Mouse (Mus musculus): ENCODE results near the gene Bicdl2. TPM values are rescaled to one million over a fixed set of nuclear protein-coding genes. Genes with fewer than 3 reads are reported as not detected.

The Bicdl2 gene
- polyA plus RNA-seq, 1 experiment from 2014 or later, result 3.8 TPM

GRCm38 (mm10) chr17:23675127-23675526 is 14.8 kb downstream of the Bicdl2 start:
- ATAC-seq (ENCODE audit: insufficient number of reproducible peaks, insufficient read depth, low FRiP score, low TSS enrichment, low read depth), result no peak
- Histone ChIP-seq H3K27ac (0 out of 2 replicates have a peak overlapping the region, but pooled peaks have one; percentile 7), H3K27me3 (peaks cover 44% of the 10 kb centered on the region), H3K36me3 (peaks cover 7% of the 10 kb centered on the region), H3K4me3 (peak overlapping the region; percentile 68; the same call in 1 of the 2 replicates), H3K4me1 (peaks cover 40% of the 10 kb centered on the region), H3K4me2 (peak overlapping the region; percentile 97), H3K9me3 (no peaks in the 10 kb centered on the region), H3K9ac (0 out of 2 replicates have a peak overlapping the region, but pooled peaks have one; percentile 75)
- 35% methylated on average over 5 of the region's 5 CpGs for WGBS

GRCm38 (mm10) chr17:23675564-23676281 is 15.4 kb downstream of the Bicdl2 start:
- 13% methylated on average over 15 of the region's 15 CpGs for WGBS
- H3K9ac ChIP-seq, result peak overlapping the region; percentile 73; the same call in 1 of the 2 replicates
- ATAC-seq (ENCODE audit: insufficient number of reproducible peaks, insufficient read depth, low FRiP score, low TSS enrichment, low read depth), result no peak
- H3K4me1 ChIP-seq, result peaks cover 40% of the 10 kb centered on the region
- H3K4me3 ChIP-seq, result peak overlapping the region; percentile 58
- peak overlapping the region; percentile 97 for H3K4me2 ChIP-seq
- H3K36me3 ChIP-seq, result 0 out of 2 replicates have a peak, but pooled peaks cover under 1% of the 10 kb centered on the region
- peaks cover 50% of the 10 kb centered on the region for H3K27me3 ChIP-seq
- H3K9me3 ChIP-seq, result no peaks in the 10 kb centered on the region
- 0 out of 2 replicates have a peak overlapping the region, but pooled peaks have one; percentile 48 for H3K27ac ChIP-seq

- Histone ChIP-seq H3K9me3 (no peaks in the 10 kb centered on the region), H3K36me3 (no peaks in the 10 kb centered on the region), H3K27me3 (peaks cover 58% of the 10 kb centered on the region), H3K4me2 (peak overlapping the region; percentile 97), H3K4me1 (peaks cover 40% of the 10 kb centered on the region), H3K27ac (no peak overlapping the region), H3K4me3 (peak overlapping the region; percentile 58), H3K9ac (peak overlapping the region; percentile 73)
- ATAC-seq (ENCODE audit: insufficient number of reproducible peaks, insufficient read depth, low FRiP score, low TSS enrichment, low read depth), result no peak
- 2% methylated on average over 33 of the region's 37 CpGs for WGBS
These were observed 16.2 kb downstream of the Bicdl2 start for GRCm38 (mm10) chr17:23676473-23677031.

- peak within 1 kb of the TSS; percentile 97 for H3K4me2 ChIP-seq
- no peaks in the 10 kb centered on the region for H3K9me3 ChIP-seq
- peaks cover 40% of the 10 kb centered on the region for H3K4me1 ChIP-seq
- H3K27me3 ChIP-seq, result peaks cover 65% of the 10 kb centered on the region
- H3K4me3 ChIP-seq, result peak within 1 kb of the TSS; percentile 58
- WGBS, result under 1% methylated on average over 34 of the region's 34 CpGs
- H3K9ac ChIP-seq, result peak within 1 kb of the TSS; percentile 73
- no peak within 1 kb of the TSS; the same call in 1 of the 2 replicates for H3K27ac ChIP-seq
- H3K36me3 ChIP-seq, result no peaks in the 10 kb centered on the region
- ATAC-seq (ENCODE audit: insufficient number of reproducible peaks, insufficient read depth, low FRiP score, low TSS enrichment, low read depth), result peak; percentile 50
These were observed 17.0 kb downstream of the Bicdl2 start, which contains the start of gene Tnfrsf12a for GRCm38 (mm10) chr17:23677236-23677679. Gene Tnfrsf12a, minus strand, starts transcription at chr17:23677468.

GRCm38 (mm10) chr17:23679127-23679835 is 19.0 kb downstream of the Bicdl2 start, which contains the start of gene Cldn6:
Gene Cldn6, plus strand, starts transcription at chr17:23679249.
- 0 out of 2 replicates have a peak within 1 kb of the TSS, but pooled peaks have one; percentile 49 for H3K9ac ChIP-seq
- no peak for ATAC-seq (ENCODE audit: insufficient number of reproducible peaks, insufficient read depth, low FRiP score, low TSS enrichment, low read depth)
- 2% methylated on average over 38 of the region's 38 CpGs for WGBS
- H3K27me3 ChIP-seq, result peaks cover 85% of the 10 kb centered on the region
- peaks cover 47% of the 10 kb centered on the region for H3K4me1 ChIP-seq
- H3K36me3 ChIP-seq, result no peaks in the 10 kb centered on the region
- peak within 1 kb of the TSS; percentile 51 for H3K4me2 ChIP-seq
- peak within 1 kb of the TSS; percentile 31 for H3K4me3 ChIP-seq
- H3K27ac ChIP-seq, result peak within 1 kb of the TSS; percentile 5; the same call in 1 of the 2 replicates
- no peaks in the 10 kb centered on the region for H3K9me3 ChIP-seq

GRCm38 (mm10) chr17:23680336-23680735 is 20.0 kb downstream of the Bicdl2 start:
- Histone ChIP-seq H3K36me3 (no peaks in the 10 kb centered on the region), H3K9me3 (no peaks in the 10 kb centered on the region), H3K4me3 (peak overlapping the region; percentile 31), H3K4me1 (peaks cover 39% of the 10 kb centered on the region), H3K4me2 (peak overlapping the region; percentile 51), H3K9ac (0 out of 2 replicates have a peak overlapping the region, but pooled peaks have one; percentile 49), H3K27me3 (peaks cover 94% of the 10 kb centered on the region), H3K27ac (no peak overlapping the region)
- WGBS, result 65% methylated on average over 9 of the region's 9 CpGs
- ATAC-seq (ENCODE audit: insufficient number of reproducible peaks, insufficient read depth, low FRiP score, low TSS enrichment, low read depth), result no peak

- no peak for ATAC-seq (ENCODE audit: insufficient number of reproducible peaks, insufficient read depth, low FRiP score, low TSS enrichment, low read depth)
These were observed 20.8 kb downstream of the Bicdl2 start for GRCm38 (mm10) chr17:23681086-23681485.

GRCm38 (mm10) chr17:23682092-23682491 is 21.8 kb downstream of the Bicdl2 start:
- ATAC-seq (ENCODE audit: insufficient number of reproducible peaks, insufficient read depth, low FRiP score, low TSS enrichment, low read depth), result no peak
- H3K4me1 ChIP-seq, result peaks cover 24% of the 10 kb centered on the region
- 59% methylated on average over 4 of the region's 4 CpGs for WGBS
- peak overlapping the region; percentile 47 for H3K4me2 ChIP-seq
- H3K27ac ChIP-seq, result no peak overlapping the region
- no peaks in the 10 kb centered on the region for H3K9me3 ChIP-seq
- no peak overlapping the region for H3K9ac ChIP-seq
- H3K4me3 ChIP-seq, result peak overlapping the region; percentile 30; the same call in 1 of the 2 replicates
- H3K36me3 ChIP-seq, result no peaks in the 10 kb centered on the region
- peaks cover 78% of the 10 kb centered on the region for H3K27me3 ChIP-seq

More at GRCm38 (mm10) chr17:23681086-23681485, 20.8 kb downstream of the Bicdl2 start:
- Histone ChIP-seq H3K27me3 (peaks cover 87% of the 10 kb centered on the region), H3K27ac (no peak overlapping the region), H3K9ac (no peak overlapping the region), H3K4me2 (peak overlapping the region; percentile 51), H3K36me3 (no peaks in the 10 kb centered on the region), H3K9me3 (no peaks in the 10 kb centered on the region), H3K4me3 (peak overlapping the region; percentile 31; the same call in 1 of the 2 replicates), H3K4me1 (peaks cover 32% of the 10 kb centered on the region)
- 73% methylated on average over 10 of the region's 10 CpGs for WGBS

GRCm38 (mm10) chr17:23682530-23682929 is 22.2 kb downstream of the Bicdl2 start:
- Histone ChIP-seq H3K9me3 (no peaks in the 10 kb centered on the region), H3K4me1 (peaks cover 22% of the 10 kb centered on the region), H3K27ac (no peak overlapping the region), H3K27me3 (peaks cover 77% of the 10 kb centered on the region), H3K36me3 (no peaks in the 10 kb centered on the region), H3K9ac (peak overlapping the region; percentile 46; the same call in 1 of the 2 replicates), H3K4me3 (peak overlapping the region; percentile 30), H3K4me2 (peak overlapping the region; percentile 47)
- no peak for ATAC-seq (ENCODE audit: insufficient number of reproducible peaks, insufficient read depth, low FRiP score, low TSS enrichment, low read depth)
- WGBS, result 55% methylated on average over 3 of the region's 3 CpGs

- H3K27me3 ChIP-seq, result peaks cover 71% of the 10 kb centered on the region
- WGBS, result 13% methylated on average over 15 of the region's 15 CpGs
- H3K9ac ChIP-seq, result peak overlapping the region; percentile 46
- no peaks in the 10 kb centered on the region for H3K36me3 ChIP-seq
- peaks cover 19% of the 10 kb centered on the region for H3K4me1 ChIP-seq
- H3K4me3 ChIP-seq, result peak overlapping the region; percentile 30
- H3K27ac ChIP-seq, result peak overlapping the region; percentile 36
- no peak for ATAC-seq (ENCODE audit: insufficient number of reproducible peaks, insufficient read depth, low FRiP score, low TSS enrichment, low read depth)
- H3K9me3 ChIP-seq, result no peaks in the 10 kb centered on the region
- H3K4me2 ChIP-seq, result peak overlapping the region; percentile 47
These were observed 22.9 kb downstream of the Bicdl2 start for GRCm38 (mm10) chr17:23683226-23683625.

Data from embryonic facial prominence, embryonic 13.5 days (tissue).